Mouse (Mus musculus) layer of hippocampus, adult 11-12 months (tissue): ENCODE results near the gene Optn.

Experiments used
- DNase-seq: peaks from one replicate; pipeline ENCODE4 v3.0.0; 2022; ENCODE audit warnings: low spot score

The Optn gene

DNA sequence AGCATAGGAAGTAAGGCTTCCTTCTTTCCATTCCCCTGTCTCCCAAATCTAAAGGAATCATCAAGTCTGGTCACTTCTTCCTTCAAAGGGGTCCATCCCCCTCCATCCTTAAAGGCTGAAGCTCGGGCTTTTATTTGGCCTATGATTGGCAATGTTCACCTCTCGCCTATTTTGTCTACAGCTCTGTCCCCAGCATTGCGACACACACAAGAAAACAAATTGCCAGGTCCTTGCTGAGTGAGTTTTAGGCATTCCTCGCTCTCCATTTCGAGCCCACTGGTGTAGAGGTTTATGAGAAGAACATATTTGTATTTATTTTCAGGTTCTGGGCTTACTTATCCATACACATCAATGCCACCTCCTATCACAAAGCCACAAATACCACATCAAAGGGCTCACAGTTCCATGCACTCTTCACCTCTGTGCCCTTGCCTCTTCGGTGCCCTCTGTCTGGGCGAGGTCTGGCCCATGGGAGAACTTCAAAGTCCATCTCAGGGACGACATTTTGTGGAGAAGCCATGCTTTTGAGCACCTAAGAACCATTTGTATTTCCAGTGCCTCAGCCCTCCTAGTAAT is 2.6 kb downstream of the Optn start:
- DNase-seq: no peak

DNA sequence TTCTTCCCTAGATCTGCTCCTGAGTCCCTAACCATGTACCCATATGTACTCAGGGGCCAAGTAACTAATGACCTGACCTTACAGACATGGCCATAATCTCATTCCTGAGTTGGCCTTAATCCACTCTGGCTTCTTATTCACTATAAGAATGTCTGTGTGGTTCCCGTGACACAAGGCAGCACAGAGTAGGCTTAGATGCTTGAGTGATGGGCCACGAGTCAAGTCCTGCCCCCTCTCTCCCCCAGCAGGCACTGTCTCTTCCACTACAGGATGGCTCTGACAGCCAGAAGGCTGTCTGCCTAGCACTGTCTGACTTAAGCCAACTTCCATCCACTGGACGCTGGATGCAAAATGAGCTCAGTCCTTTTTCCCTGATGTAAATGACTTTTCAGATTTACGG is 3.9 kb downstream of the Optn start:
- no peak for DNase-seq

GRCm38 (mm10) chr2:5058436-5058835 is 5.4 kb downstream of the Optn start:
- no peak for DNase-seq

GRCm38 (mm10) chr2:5050562-5050961 is 13.3 kb downstream of the Optn start:
- DNase-seq: no peak

DNA sequence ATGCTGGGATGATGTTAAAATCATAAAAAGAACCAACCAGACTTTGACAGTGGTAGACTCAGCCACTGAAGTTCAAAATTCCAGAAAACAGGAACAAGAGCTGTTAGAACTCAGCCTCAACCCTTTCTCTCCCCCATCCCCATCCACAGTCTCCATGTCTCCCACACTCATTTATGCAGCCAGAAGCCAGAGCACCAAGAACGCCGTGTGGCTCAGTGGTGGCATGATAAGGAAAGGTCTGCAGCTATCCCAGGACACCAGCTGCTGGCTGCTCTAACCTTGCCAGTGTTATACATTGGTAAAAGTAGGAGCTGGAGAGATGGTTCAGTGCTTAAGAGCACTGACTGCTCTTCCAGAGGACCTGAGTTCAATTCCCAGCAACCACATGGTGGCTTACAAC is 16.8 kb downstream of the Optn start:
- DNase-seq: no peak

- no peak for DNase-seq
Observed at GRCm38 (mm10) chr2:5045269-5045965, 18.4 kb downstream of the Optn start.

DNA sequence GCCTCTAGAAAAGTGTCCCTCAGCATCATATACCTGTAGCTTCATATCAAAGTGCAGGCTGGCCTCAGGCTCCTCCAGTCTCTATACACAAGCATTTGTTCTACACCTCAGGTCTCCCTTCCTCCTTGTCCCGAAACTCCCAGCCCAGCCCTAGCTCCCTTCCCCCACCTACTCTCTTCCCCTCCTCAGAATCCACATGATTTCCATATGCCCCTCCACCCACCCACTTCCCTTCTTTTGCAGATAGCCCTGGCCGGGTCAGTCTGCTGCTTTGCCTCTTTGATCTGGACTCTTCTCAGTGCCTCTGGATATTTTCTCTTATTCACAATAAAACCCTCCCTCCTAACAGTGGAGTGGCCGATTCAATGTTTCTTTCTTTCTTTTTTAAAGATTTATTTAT is 19.5 kb downstream of the Optn start:
- DNase-seq: no peak

GRCm38 (mm10) chr2:5043476-5043761 is 20.4 kb downstream of the Optn start:
- no peak for DNase-seq

- no peak for DNase-seq
Observed at GRCm38 (mm10) chr2:5042616-5043475, 21.0 kb downstream of the Optn start.

- DNase-seq: no peak
Observed at GRCm38 (mm10) chr2:5041854-5042253, 22.0 kb downstream of the Optn start.

DNA sequence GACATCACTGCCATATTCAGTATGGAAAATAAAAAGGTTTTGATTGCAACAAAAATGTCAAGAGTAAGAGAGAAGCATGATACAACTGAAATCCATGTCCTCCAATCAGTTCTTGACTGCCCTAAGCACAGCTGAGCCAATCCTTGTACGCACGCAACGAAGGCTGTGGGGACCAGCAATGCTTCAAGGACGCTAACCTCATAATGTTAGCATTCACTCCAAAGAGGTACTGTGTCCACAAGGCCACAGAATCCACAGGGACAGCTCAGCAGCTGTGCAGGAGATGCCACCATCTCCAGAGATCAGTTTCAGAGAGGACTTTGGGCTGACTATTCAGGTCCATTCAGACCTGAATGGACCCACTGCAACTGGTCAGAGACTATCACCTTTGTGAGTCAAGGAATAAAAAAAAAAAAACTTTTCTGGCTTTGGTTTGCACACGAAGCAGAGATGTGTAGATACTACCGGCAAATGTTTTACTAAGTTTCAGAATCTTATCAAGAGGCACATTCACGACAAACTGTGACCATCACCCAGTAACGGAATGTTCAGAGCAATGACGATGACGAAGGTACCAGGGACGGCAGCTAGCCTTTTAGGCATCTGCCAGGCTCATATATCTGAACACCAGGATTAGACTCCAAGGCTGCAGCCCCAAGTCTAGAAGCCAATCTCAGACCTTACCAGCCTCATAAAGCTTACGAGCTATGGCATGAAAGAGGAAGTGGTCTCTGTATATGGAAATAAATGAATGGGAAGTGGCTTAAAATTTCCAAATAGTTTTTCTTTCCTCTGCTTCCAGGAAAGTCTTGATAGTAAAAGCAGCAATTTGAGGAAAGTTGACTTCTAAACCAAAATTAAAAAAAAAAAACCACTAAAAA is 23.3 kb downstream of the Optn start:
- no peak for DNase-seq

DNA sequence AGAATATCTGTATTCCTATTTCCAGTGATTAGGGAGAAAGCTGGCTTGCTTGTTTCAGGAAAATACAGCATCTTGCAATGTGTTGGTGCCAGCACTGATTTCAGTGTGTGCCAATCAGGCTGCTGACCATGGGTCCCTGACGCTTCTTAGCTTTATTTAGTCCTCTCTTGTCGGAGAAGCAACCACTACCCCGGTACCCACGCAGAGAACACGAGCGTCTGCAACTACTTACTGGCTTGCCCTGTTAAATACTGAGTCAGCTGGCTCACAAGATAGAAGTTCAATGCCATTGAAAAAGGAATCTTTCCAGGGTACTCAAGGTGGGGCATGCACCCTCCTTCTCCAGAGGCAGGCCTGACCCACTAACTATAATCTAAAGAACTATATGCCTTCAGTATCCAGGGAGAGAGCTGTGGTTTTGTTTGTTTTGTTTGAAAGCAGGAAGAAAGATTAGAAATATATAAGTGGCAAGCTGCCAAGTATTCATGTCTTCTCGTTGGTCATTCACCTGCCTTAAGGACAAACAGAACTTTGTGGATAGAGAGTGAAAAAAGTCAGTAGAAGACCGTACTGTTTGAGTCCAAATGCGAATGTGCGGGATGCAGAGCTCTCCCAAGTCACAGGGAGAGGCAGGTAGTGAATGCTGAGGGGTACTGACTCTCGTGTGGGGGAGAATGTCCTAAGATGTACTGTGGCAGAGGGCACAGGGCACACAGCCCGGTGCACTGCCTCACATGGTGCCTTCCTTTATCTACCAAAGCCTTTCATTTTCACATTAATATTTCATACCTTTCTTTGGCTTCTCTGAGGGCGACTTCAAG is 24.3 kb downstream of the Optn start:
- no peak for DNase-seq

GRCm38 (mm10) chr2:5038320-5038719 is 25.5 kb downstream of the Optn start:
- DNase-seq: no peak

DNA sequence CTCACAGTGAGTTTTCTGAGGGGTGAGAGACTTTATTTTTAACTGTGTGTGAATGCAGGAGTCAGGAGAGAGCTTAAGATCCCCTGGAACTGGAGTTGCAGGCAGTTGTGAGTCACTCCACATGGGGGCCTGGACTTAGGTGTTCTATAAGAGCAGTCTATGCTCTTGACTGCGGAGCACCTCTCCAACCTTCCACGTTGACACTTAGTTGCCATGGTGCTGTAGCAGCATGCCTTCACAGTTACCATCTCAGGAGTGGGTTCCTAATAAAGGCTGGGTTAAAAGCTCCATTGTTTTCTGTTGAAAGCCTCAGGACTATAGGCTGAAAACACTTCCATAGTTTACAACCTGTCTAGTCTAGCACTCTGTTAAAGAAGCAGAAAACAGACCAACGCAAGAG is 26.5 kb downstream of the Optn start:
- no peak for DNase-seq

- DNase-seq: no peak
Observed at GRCm38 (mm10) chr2:5036411-5037076, 27.3 kb downstream of the Optn start.

- no peak for DNase-seq
Observed at GRCm38 (mm10) chr2:5035241-5035640, 28.6 kb downstream of the Optn start.

GRCm38 (mm10) chr2:5034801-5035200 is 29.1 kb downstream of the Optn start:
- no peak for DNase-seq

- no peak for DNase-seq
Observed at GRCm38 (mm10) chr2:5033546-5034420, 30.1 kb downstream of the Optn start.

DNA sequence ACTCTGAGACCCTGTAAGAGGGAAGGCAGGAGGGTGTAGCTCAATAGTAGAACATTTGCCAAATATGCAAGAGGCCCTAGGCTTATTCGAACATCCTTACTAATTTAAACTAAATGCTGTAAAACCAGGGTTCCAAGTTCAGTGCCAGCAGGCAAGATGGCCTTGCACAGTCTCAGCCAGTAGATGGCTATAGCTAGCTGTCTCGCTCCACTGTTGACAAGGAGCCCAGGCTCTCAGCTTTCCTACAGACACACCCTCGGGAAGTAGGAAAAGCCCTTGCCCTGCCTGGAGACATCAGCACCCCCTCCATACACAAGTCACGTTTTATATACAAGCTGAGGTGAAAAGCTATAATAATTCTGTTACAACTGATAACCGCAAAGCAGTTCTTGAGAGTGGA is 31.2 kb downstream of the Optn start:
- DNase-seq: no peak

GRCm38 (mm10) chr2:5031215-5031614 is 32.6 kb downstream of the Optn start:
- DNase-seq: peak; percentile 29
